Mouse (Mus musculus) heart, postnatal 25 days (tissue): ENCODE measurements around the gene Polr2j. TPM values are rescaled to one million over a fixed set of nuclear protein-coding genes. Genes with fewer than 3 reads are reported as not detected.
"Not testable (repeated sequence)": the region's sequence is repeated elsewhere in the genome, so short reads cannot be mapped to it uniquely, and the experiment has no call there.

Experiments used
- DNase-seq: peaks from one replicate; pipeline ENCODE4 v3.0.0; 2022; ENCODE audit warnings: low spot score
- intact Hi-C: fragments of 180-260 bp; cut with DNase I; formaldehyde crosslinking; loops from one replicate; pipeline ENCODE4 v1.15.1; 2025
- total RNA-seq, 2 experiments: library from RNA; stranded (reverse); gene quantifications; 2 replicates each; pipeline ENCODE4 v1.2.3; 2021

Gene Polr2j
- total RNA-seq, 2 experiments from 2014 or later, result 64.4 to 71.9 TPM

GRCm38 (mm10) chr5:136102099-136102820 is 14.2 kb upstream of the Polr2j start:
- DNase-seq, result peak; percentile 11
- intact Hi-C loops, result loop anchor here (5.0 kb wide), 1 partner anchor 85 kb away; no protein-coding TSS in a partner anchor

GRCm38 (mm10) chr5:136104511-136104910 is 11.9 kb upstream of the Polr2j start:
- intact Hi-C loops, result loop anchor here (5.0 kb wide), 1 partner anchor 83 kb away; no protein-coding TSS in a partner anchor
- DNase-seq, result no peak

GRCm38 (mm10) chr5:136108486-136108885 is 7.9 kb upstream of the Polr2j start:
- intact Hi-C loops, result no loop called here
- no peak for DNase-seq

- intact Hi-C loops, result no loop called here
- DNase-seq, result no peak
Measured at GRCm38 (mm10) chr5:136109042-136109441, 7.4 kb upstream of the Polr2j start.

- DNase-seq, intact Hi-C loops: not testable (repeated sequence)
Measured at GRCm38 (mm10) chr5:136113546-136113945, 2.9 kb upstream of the Polr2j start.

- no peak for DNase-seq
- intact Hi-C loops, result loop anchor here (2.0 kb wide), 1 partner anchor 18 kb away; no protein-coding TSS in a partner anchor
Measured at GRCm38 (mm10) chr5:136116784-136117112, 317 bp downstream of the Polr2j start.

GRCm38 (mm10) chr5:136122165-136122564 is 5.7 kb downstream of the Polr2j start:
- DNase-seq, result no peak
- intact Hi-C loops, result loop anchor here (5.0 kb wide), 1 partner anchor 335 kb away; no protein-coding TSS in a partner anchor

DNA sequence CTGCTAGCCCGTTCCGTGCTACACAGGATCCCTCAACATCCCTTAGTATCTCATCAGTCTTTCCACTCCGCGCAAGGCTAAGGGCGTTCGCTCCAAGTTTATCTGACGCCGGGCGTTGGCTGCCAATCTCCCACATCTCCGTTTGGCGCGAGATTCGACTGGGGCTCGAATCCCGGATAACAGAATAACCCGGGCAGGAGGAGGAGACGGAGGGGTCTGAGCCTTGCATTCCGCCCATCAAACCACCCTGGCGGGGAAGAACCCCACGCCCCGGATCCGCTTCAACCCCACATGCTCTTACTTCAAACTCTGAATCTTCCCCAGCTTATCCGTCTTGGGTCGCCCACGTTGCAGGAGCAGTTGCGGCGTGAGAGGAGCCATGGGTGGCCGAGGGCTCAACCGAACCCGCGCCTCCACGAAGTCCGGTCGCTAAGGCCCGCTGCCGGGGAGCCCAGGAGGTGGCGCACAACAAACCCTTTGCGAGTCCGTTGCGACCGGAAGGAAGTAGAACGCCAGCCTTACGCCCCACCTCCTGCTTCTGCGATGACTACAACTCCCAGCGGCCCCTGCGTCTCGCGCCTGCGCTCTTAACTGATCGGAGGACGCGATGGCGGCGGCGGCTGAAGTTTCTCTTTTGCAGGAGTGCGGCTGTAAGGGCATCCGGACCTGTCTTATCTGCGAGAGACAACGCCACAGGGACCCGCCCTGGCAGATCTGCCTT is 19.3 kb downstream of the Polr2j start, which contains the start of the genes Lrwd1 and Alkbh4:
Lrwd1 (minus strand) TSS at position 504 of the 721 bp plus-strand sequence.
Alkbh4 (plus strand) TSS at position 576 of the 721 bp plus-strand sequence.
- intact Hi-C loops, result loop anchor here (2.0 kb wide), 2 partner anchors 19 to 51 kb away; partner anchors contain the start of gene Polr2j
- peak; percentile 92 for DNase-seq

- intact Hi-C loops, result no loop called here
- DNase-seq, result no peak
Measured at GRCm38 (mm10) chr5:136136292-136136990, 20.0 kb downstream of the Polr2j start.

- no peak for DNase-seq
- intact Hi-C loops, result no loop called here
Measured at GRCm38 (mm10) chr5:136137658-136138274, 21.3 kb downstream of the Polr2j start.

- intact Hi-C loops, result no loop called here
- no peak for DNase-seq
Measured at GRCm38 (mm10) chr5:136139393-136139792, 23.0 kb downstream of the Polr2j start.

- intact Hi-C loops, result no loop called here
- no peak for DNase-seq
Measured at GRCm38 (mm10) chr5:136140057-136140482, 23.6 kb downstream of the Polr2j start.

- no peak for DNase-seq
- intact Hi-C loops, result no loop called here
Measured at GRCm38 (mm10) chr5:136142746-136143145, 26.3 kb downstream of the Polr2j start.

DNA sequence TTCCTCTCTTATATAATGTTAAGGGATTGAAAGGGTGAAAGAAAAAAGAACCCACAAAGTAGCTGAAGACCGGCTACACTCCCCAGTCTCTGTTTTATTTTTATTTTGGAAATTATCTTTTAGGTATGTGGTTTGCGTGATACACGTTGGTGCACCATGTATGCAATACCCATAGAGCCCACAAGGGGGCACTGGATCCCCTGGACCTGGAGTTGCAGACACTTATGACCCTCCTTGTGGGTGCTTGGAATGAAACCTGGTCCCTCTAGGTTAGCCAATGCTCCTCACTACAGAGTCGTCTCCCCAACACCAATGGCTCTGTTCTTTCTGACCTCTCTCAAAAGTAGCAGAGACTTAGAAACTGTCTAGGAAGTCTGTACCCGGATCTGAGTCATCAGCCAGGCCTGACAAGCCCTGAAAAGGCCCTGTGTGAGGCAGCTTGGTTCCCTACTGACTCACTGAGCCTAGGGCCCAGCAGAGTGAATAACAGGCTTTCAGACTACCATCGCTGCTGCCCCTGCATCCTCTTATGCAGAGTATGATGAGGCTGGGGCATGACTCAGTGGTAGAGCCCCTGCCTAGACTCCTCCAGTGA is 26.8 kb downstream of the Polr2j start:
- no peak for DNase-seq
- intact Hi-C loops, result no loop called here

- no peak for DNase-seq
- intact Hi-C loops, result no loop called here
Measured at GRCm38 (mm10) chr5:136144606-136145430, 28.4 kb downstream of the Polr2j start.

DNA sequence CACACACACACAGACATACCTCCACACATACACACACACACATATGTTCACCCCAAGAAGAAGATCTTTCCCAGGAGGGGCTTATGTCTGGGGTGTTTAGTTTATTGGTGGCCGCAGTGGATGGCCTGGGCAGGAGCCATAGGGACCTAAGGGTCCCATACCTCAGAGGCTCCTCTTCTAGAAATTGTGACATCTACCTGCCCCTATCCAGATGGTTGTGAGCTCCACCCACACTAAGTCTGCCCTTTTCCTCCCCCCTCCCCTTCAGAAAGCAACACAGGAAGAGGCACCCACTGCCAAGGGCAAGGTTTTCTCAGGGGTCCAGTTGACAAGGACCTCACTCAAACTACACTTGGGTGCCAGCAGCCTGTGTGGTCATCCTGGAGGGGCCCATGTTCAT is 30.5 kb downstream of the Polr2j start:
- no peak for DNase-seq

GRCm38 (mm10) chr5:136147704-136148103 is 31.3 kb downstream of the Polr2j start:
- intact Hi-C loops, result no loop called here

More for the DNA sequence above, 30.5 kb downstream of the Polr2j start:
- intact Hi-C loops, result no loop called here

GRCm38 (mm10) chr5:136149134-136149576 is 32.7 kb downstream of the Polr2j start:
- intact Hi-C loops, DNase-seq: not testable (repeated sequence)

More at GRCm38 (mm10) chr5:136147704-136148103, 31.3 kb downstream of the Polr2j start:
- DNase-seq, result no peak
